Mouse (Mus musculus) liver, adult 2 months (tissue): ENCODE measurements around the gene Methig1.

Experiments
- CTCF ChIP-seq: fragments of 200-500 bp; IDR thresholded peaks from 2 replicates; pipeline ENCODE4 v1.5.1; 2011; ENCODE audit warnings: low read depth, low read length, control low read depth
- POLR2A ChIP-seq: fragments of 200-500 bp; IDR thresholded peaks from 2 replicates; pipeline ENCODE4 v1.6.1; 2011; ENCODE audit warnings: low read length, control low read depth; ENCODE audit not compliant: insufficient read depth; ENCODE audit errors: extremely low read depth

DNA sequence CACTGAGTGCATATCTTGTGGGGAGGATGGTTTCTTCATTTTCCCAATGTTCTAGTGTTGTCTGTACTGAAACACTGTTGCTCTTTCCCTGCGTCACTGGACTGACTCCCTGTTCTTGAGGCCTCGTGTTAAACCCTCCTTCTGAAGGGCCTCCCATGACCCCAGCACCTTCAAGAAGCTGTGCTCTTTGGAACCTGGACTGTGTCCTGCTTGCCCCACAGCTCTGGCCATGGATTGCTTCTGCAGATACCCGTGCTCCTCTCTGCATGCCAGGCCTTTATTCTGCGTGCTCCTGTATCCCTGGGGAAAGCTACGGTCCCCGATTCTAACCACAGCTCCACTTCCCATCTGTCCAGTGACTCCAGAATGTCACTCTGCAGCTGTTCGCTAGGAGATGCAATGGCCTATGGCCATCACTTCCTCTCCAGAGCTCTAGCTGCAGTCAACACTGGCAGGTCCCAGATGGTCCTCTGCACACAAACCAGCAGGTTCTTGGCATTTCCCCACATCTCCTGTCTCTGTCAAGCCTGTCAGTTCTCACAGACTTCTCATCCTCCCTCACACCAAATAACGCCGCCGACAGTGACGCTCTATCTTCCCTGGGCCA is 77.1 kb downstream of the Methig1 start:
- no peak for TF ChIP-seq CTCF
- no peak for TF ChIP-seq POLR2A
